Mouse (Mus musculus) brain, embryonic 14.5 days (tissue): Measurements from ENCODE around the gene Il18bp.

ENCODE experiments used
- CTCF ChIP-seq: fragments of 200-500 bp; IDR thresholded peaks from 2 replicates; pipeline ENCODE4 v1.5.1; 2012; ENCODE audit warnings: inconsistent platforms, mild to moderate bottlenecking, moderate library complexity, borderline replicate concordance; ENCODE audit not compliant: insufficient read depth, insufficient read length; ENCODE audit errors: extremely low read depth
- POLR2A ChIP-seq: fragments of 200-500 bp; IDR thresholded peaks from 2 replicates; pipeline ENCODE4 v1.6.1; 2012; ENCODE audit warnings: mild to moderate bottlenecking, inconsistent platforms, borderline replicate concordance; ENCODE audit not compliant: poor library complexity, insufficient read depth, insufficient read length, severe bottlenecking; ENCODE audit errors: extremely low read depth

GRCm38 (mm10) chr7:101971721-101972120, 46.8 kb downstream of the Il18bp start:
- TF ChIP-seq CTCF: no peak
- TF ChIP-seq POLR2A: no peak
